Mouse (Mus musculus): ENCODE data around the gene Calb2. TPM values are rescaled to one million over a fixed set of nuclear protein-coding genes. Genes with fewer than 3 reads are reported as not detected.

The Calb2 gene
- polyA plus RNA-seq, 1 experiment from 2014 or later = 93.1 TPM

Other genes starting within 250 kb of the Calb2 start
- gene Marveld3, start 206.0 kb downstream of the Calb2 start, polyA plus RNA-seq (2015; fragmentation: Nextera tagmentation; extraction: Ambion mirVana) = 1.1 and 2.4 TPM in 2 replicates
- gene Tat, start 177.8 kb downstream of the Calb2 start, polyA plus RNA-seq (2015; fragmentation: Nextera tagmentation; extraction: Ambion mirVana) = 0.14 TPM in 1 of 2 replicates, not detected in the other
- not detected in 2 replicates for gene Chst4, start 128.5 kb downstream of the Calb2 start, polyA plus RNA-seq (2015; fragmentation: Nextera tagmentation; extraction: Ambion mirVana)
- 19.4 and 24.3 TPM in 2 replicates for gene Zfp612, start 88.5 kb downstream of the Calb2 start, polyA plus RNA-seq (2015; fragmentation: Nextera tagmentation; extraction: Ambion mirVana)
- not detected in 2 replicates for gene Gm21964, start 67.0 kb downstream of the Calb2 start, polyA plus RNA-seq (2015; fragmentation: Nextera tagmentation; extraction: Ambion mirVana)
- gene Gm17720, start 65.5 kb downstream of the Calb2 start, polyA plus RNA-seq (2015; fragmentation: Nextera tagmentation; extraction: Ambion mirVana) = not detected in 2 replicates
- gene Cmtr2, start 47.5 kb upstream of the Calb2 start, polyA plus RNA-seq (2015; fragmentation: Nextera tagmentation; extraction: Ambion mirVana) = 14.6 and 14.7 TPM in 2 replicates
- 0.32 and 0.52 TPM in 2 replicates for gene Hydin, start 98.8 kb upstream of the Calb2 start, polyA plus RNA-seq (2015; fragmentation: Nextera tagmentation; extraction: Ambion mirVana)